Mouse (Mus musculus): ENCODE results near the gene Retreg1.
A peak's percentile ranks its signal among the peaks of the same experiment; 100 is the strongest.

The Retreg1 gene

DNA sequence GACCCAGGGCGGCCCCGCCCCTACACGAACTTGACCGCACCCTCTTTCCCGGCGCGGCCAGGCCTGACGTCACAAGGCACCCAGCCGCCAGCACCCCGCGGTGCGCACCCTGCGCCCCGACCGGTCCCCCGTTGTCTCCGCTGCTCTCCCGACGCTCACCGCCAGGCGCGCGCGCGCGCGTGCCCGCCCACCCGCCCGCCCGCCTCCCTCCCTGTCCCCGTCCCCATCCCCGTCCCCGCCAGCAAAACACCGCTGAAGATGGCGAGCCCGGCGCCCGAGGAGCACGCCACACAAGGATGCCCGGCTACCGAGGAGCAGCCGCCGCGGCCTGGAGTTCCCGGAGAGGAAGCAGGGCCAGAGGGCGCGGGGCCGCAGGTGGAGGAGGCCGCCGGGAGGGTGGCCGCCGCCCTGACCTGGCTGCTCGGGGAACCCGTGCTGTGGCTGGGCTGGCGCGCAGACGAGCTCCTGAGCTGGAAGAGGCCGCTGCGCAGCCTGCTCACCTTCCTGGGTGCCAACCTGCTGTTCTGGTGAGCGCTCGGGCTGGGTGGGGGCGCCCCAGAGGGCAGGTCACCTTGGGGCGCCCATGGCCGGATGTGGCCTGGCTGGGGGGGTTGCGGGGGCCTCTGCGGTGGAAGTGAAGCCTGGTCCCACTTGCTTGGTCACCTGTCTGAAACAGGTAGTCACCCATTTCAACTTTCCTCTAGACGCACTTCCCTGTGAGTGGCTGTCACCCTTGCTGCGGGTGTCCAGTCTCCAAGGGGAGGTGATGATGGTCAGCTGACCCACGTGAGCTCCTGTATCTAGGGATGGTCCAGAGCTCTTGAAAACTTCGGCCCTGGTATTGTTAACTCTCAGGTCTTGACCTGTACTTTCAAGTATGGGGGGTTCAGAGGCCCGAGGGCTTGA lies at the start of gene Retreg1:
TSS of gene Retreg1 (plus strand) at position 95 of the 906 bp plus-strand sequence.
- peak; percentile 54 for DNase-seq (ENCODE audit: low spot score)

DNA sequence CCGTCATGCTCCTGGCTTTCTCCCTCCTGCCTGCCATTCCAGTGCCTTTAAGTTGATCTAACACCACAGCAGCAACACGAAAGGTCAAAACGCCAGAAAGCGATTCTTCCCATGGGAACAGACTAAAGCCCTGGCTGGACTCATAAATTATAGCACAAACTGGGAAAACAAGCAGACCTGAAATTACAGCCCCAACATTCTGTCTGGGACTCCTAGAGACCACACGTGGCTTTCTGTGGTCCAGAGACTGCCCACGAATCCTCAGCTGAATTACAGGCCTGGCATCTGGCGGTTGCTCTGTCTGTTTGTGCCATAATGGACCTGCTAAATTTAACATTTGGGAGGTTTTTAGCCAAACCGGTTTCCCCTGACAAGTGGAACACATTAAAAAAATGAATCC lies 48.9 kb upstream of the Retreg1 start:
- DNase-seq (ENCODE audit: low spot score), result no peak

DNA sequence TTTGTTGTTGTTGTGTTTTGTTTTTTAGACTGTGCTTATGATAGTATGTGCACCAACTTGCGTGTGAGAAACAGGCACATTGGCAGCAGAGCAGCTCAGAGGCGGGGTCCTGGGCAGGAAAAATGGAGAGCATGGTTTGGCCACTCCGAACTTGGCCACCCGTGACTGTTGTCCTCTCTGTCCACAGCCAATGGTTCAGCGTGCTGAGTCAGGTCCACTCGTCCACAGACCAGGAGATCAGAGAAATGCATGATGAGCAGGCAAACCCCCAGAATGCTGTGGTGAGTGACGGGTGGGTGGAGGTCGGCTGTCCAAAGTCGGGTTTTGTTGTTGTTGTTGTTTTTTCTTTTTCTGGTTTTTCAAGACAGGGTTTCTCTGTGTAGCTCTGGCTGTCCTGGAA lies 47.5 kb upstream of the Retreg1 start:
- DNase-seq (ENCODE audit: low spot score), result no peak

DNA sequence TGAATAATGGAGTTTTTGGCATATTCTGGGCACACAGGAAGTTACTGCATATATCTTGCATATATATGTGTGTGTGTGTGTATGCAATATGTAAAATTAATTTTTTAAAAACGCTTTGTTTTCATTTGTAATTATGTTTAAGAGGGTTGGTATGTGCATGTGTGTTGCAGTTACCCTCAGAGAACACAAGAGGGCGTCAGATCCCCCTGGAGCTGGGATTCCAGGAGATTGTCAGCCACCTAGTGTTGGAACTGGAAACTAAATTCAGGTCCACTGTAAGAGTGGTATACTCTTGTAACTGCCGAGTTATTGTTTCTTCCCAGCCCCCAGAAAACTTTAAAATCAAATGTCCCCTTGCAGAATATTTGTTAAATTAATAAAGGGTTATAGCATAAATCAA lies 46.6 kb upstream of the Retreg1 start:
- no peak for DNase-seq (ENCODE audit: low spot score)

DNA sequence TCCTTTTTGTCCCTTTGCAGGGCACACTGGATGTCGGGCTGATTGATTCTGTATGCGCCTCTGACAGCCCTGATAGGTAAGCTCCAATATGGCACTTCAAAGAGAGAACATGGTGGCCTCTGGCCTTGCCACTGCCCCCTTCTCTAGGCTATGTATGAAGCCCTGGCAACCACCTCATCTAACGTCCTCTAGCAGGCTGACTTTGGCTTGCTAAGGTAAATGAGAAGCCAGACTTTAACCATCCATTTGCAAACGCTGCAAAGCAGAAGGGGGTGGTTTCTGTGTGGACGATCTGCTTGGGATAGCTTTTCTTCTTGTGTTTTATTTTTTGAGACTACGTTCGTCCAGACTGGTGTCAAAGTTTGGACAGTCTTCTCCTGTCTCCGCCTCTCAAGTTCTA lies 45.8 kb upstream of the Retreg1 start:
- no peak for DNase-seq (ENCODE audit: low spot score)

DNA sequence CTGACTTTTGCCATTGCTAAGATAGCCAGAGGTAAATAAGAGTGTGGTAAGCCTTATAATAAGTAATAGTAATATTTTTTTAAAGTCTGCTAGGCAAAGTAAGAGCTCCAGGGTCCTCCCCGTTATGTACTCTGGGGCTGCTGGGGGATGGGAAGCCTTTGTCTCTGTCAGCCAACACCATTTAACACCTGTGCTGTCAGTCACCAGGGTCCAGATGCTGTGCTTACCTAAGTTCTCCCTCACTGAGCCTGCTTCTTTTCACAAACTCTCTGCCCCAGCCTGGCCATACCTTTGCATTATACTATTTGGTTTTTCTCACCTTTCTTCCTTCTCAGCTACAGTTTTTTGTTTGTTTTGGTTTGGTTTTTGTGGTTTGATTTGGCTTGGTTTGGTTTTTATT lies 45.1 kb upstream of the Retreg1 start:
- no peak for DNase-seq (ENCODE audit: low spot score)

DNA sequence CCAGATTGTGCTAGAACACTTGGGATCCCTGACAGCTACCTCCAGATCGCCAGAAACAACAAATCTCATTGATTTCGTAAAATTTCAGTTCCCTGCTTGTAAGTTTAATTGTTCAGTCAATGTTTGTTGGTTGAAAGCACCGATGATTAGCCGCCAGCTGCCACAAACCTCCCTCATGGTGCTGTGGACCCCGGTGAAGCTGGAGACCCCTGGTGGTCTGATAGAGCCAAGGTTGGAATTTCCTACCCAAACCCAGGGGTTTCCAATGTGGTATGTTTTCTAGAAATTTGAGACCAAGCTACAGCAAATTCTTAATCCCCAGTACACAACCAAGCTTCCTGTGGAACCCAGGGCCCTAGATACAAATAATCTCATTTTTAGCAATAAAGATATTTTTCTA lies 41.3 kb upstream of the Retreg1 start:
- no peak for DNase-seq (ENCODE audit: low spot score)

DNA sequence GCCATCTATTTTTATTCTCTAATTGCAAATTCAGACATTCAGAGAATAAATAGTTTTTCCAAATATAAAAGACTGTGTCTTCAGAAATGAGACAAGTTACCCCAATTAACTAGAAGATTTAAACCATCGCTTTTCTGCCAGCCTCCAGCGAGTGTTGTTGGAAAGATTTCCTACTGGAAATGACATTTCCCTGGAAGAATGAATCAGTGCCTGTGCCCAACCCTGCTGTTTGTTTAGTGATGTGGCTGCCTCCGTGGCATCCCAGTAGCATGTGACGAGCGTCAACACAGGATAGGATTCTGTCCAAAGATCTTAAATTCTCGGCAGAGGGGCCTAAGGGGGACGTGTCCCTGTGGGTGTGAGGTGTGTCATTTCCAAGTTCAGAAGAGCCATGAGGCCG lies 40.8 kb upstream of the Retreg1 start:
- DNase-seq (ENCODE audit: low spot score), result no peak

DNA sequence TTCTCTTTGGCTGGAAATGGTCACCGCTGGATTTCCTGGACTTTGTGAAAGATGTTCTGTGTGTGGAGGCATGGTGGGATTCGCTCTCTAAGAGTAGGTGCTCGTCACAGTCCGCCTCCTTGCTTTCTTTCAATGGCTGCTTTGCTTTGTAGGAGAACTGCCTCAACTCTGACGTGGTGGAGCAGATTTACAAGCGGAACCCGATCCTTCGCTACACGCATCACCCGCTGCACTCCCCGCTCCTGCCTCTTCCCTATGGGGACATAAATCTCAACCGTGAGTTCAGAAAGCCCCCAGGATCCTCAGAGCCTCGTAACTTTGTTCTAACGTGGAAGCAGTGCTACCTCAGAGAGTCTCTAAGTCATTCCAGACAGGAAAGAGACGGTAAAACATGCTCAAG lies 39.9 kb upstream of the Retreg1 start:
- no peak for DNase-seq (ENCODE audit: low spot score)

DNA sequence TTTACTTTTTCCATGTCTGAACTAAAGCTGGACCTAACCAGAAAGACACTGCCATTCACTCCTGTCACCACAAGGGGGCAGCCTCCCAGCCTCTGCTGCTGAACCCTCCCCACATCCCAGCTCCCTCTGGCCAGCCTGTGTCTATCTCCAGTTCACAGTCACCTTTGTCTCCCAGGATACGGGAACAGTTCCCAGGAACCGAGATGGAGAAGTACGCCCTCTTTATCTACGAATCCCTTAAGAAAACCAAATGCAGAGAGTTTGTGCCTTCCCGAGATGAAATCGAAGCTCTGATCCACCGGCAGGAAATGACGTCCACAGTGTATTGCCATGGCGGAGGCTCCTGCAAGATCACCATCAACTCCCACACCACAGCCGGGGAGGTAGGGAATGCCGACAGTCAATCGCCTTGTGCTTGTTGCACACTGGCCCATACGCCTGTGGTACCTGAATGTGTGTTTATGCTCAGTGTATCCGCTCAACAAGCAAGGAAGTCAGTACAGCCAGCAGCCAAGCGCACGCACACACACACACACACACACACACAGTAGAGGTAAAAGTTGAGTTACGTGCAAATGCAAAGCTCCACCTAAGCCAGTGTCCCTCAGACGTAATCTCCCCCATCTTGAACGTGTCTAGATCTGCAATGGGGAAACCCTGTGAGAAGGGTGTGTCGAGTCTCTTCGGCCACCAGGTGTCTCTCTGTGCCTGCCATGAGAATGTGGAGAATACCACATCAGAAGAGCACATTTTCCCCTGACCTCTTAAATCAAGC lies 37.5 kb upstream of the Retreg1 start:
- no peak for DNase-seq (ENCODE audit: low spot score)

DNA sequence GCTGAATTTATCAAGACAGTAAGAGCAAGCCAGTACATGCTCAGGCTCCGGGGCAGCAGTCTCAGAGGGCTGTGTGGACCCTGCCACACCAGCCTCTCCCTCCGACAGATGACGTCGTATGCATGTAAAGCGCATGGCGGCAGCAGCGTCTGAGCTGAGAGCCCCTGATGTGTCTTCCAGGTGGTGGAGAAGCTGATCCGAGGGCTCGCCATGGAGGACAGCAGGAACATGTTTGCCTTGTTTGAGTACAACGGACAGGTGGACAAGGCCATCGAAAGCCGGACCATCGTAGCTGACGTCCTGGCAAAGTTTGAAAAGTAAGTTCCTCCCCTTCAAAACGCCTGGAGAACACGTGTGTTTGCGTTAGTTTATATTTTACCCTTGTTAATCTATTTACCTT lies 36.6 kb upstream of the Retreg1 start:
- no peak for DNase-seq (ENCODE audit: low spot score)

DNA sequence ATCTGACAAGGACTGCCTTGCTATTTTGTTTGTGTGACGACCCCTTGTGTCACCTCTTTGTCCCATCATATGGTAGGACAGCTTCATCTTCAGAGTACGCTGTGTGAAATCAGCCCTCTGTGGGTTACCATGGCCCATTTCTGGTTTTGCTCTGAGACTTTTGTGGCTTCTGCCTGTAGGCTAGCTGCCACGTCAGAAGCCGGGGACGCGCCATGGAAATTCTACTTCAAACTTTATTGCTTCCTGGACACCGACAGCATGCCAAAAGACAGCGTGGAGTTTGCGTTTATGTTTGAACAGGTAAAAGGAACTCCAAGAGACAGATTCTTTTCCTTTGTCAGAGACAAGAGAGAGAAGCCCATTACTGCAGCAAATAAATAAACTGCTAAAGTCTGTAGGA lies 36.1 kb upstream of the Retreg1 start:
- no peak for DNase-seq (ENCODE audit: low spot score)

DNA sequence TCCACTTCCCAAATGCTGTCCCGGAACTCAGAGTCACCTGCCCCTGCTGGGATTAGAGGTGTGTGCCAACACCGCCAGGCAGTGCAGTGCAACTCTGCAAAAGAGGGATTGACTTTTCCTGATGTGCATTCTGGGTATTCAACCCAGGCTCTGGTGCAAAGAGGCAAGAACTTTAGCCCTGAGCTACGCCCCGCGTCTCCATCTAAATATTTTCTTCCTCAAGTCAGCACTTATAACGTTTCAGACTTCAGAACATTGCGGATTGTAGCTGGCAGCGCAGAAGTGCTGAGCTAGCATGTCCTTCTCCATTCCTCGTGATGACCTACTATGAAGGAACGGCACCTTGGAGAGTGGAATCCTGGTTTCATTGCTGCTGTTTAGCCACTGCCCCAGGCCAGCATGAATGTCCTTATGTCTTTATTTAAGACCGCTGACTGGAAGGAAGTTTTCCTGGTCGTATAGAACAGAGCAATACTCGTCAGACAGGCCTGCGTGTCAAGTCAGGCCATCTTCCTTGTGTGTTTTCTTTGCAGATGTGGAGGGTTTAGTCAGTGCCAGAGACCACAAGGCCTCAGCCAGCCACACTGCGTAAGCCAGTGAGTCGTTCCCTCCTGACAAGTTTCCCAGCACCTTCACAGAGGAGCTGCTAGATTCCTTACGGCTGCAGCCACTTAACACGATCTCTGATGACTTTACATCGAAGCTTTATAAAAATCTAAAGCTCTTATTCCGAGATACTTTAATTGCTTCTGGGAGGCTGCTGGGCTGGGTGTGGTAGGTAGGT lies 34.1 kb upstream of the Retreg1 start:
- DNase-seq (ENCODE audit: low spot score), result no peak

DNA sequence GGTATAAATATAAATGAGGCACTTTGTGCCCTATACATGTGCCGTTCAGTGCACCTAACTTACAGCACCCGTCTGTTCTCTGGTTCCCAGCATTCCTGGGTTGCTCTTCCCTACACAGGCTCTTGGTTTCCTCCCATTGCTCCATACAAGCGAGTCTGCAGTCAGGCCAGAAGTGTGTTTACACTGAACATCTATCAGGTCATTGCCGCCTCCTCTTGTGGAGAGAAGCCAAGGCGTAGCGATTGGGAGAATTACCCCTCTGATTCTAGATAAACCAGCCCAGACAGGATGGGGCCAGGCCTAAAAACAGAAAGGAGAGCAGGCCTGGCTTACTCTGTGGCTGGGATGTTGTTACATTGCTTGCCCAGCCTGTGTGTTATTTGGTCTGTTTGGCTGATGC lies 33.3 kb upstream of the Retreg1 start:
- no peak for DNase-seq (ENCODE audit: low spot score)

DNA sequence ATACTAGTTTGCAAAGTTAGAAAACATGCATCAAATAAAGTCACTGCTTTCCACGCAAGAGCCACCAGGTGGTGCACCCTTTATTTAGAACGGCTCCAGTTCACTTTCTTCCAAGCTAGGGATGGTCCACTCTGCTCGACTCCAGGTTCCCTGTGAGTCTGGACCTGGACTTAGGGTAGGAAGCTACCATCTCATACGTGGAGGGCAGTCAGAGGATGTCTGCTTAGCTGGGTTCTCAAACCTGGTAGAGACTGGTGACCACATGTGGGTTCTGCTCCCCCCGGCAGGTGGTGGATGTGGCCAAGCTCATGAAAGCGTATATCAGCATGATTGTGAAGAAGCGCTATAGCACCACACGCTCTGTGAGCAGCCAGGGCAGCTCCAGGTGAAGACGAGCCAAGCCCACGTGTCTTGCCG lies 31.1 kb upstream of the Retreg1 start:
- DNase-seq (ENCODE audit: low spot score), result no peak

DNA sequence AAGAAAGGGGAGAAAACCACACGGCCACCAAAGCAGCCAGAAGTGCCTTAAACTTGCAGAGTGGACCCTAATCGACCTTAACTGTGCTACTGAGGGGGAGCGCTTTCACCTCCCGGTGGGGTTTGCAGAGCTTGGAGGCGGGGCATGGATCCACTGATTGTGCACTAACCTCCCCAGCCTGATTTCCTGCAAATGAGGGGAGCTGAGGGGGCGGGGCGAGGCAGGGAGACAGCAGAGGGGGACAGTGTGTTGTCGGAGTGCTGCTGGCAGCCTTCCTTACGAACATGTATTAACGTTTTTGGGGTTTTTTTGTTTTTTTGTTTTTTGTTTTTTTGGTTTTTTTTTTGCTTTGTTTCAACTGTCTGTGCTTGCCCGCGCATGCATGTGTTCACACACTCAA lies 30.5 kb upstream of the Retreg1 start:
- DNase-seq (ENCODE audit: low spot score), result no peak

DNA sequence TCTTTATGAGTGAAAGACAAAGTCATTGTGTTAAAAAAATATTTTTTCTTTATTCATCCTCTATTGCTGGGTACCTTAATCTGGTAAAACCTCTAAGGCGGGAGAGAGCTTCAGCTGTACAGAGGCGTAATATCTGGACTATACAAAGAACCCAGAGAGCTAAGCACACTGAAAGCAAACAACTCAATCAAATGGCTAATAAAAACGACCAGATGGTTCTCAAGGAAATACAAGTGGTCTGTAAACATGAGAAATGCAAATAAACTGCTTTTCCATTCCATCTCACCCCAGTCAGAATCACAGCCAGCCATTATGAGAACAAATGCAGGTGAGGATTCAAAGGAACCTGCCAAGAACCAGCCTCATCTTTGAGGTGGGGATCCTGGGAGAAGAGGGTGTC lies 28.4 kb upstream of the Retreg1 start:
- no peak for DNase-seq (ENCODE audit: low spot score)

DNA sequence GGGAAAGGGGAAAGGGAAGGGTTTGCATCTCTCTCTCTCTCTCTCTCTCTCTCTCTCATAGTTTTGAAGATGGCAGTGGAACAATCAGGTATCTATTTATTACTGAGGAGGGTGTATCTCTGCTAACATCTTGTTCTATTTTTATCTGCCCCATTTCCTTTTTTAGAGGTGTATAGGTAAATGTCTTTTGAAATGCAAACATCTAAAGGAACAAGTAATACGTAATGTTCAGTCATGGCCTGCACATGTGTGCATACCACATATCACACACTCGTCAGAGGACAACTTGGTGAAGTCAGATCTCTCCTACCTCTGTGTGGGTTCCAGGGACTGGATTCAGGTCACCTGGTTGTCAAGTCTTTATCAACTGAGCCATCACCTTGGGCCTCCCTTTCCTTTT lies 25.8 kb upstream of the Retreg1 start:
- no peak for DNase-seq (ENCODE audit: low spot score)

DNA sequence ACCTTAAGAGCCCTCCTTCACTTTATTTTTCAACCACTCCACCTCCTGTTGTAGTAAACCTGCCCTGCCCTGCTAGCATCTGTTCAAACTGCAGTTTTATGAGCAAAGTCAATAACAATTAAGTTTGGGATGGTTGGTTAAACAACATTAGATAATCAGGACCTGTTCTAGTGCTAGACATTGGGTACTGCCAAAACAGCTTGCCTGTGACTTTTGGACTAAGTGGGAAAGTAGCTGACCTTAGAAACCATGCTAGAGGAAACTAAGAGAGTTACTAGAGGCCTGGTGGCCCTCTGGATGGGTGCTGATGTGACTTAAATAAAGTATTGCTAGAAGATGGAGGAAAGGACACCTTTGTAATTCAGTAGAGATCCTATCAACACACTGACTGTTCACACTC lies 21.0 kb upstream of the Retreg1 start:
- DNase-seq (ENCODE audit: low spot score), result no peak

DNA sequence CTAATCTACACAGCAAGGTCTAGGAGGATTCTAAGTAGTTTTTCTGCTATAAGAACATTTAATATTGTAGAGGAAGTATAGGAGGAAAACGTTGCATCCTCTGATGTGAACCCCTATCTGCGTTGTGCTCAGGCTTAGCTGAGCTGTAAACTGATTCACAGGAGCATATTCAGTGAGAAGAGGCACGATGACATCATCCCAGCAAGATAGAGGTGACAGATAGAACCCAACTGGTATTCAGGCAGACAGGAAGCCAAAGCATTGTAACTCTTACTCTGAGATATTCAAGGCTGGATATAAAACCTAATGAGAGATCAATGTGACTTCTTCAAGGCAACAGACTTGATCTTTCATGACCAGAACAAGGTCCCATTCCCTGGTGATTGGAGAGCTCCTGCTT lies 20.3 kb upstream of the Retreg1 start:
- no peak for DNase-seq (ENCODE audit: low spot score)

DNA sequence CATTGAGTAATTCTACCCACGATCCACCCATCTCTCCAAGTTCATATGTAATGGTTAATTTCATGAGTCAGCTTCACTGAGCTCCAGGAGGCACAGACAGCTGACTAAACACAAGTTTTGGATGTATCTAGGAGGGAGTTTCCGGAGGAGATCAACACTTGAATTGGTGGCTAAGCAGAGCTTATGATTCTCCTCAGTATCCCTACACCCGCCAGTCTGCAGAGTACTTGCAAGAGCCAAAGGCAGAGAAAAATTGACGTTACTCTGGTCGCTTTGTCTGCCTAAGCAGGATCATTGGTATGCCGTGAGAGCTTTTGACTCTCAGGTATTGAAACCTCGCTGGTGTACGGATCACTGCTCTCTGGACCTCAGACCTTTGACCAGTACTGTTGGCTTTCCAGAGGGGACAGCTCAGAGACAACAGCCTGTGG lies 16.4 kb upstream of the Retreg1 start:
- DNase-seq (ENCODE audit: low spot score), result no peak

DNA sequence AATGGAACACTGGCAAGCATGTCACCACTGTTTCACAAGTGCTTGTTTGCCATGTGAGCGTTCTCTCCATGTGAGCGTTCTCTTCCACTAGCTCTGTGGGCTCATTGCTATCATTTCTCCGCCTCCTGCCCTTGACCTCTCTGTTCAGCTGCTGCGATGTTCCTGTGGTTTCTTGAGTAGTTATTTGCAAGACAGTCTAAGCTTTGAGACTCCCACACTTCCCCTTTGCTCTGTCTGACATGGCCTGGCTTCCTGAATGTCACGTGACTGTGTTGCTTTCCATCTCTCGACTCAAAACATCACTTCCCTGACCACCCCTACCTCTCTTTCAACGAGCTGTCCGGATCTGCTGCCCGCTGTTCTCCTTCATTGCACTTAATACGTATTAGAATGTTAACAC lies 14.5 kb upstream of the Retreg1 start:
- DNase-seq (ENCODE audit: low spot score), result no peak

DNA sequence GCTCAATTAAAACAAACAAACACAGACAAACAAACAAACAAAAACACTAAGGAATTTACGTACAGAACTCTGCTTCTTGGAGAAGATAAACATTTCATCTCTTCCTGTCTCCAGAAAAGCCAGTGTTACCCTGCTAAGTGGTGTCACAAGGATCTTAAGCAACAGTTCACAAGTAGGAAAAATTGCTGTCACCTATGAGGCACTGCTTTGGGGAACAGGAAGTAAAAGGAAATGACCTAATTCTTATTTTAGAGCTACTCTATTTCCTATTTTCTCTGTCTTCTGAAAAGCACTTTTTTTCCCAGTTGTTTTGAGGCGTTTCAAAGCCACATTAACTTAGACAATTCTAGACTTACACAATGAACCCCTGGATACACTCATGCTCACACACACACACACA lies 12.6 kb upstream of the Retreg1 start:
- no peak for DNase-seq (ENCODE audit: low spot score)

Measured in ovary, adult 18-20 months (tissue).